Mouse (Mus musculus) thymus, postnatal 4 days (tissue): ENCODE data around the gene 3110082J24Rik.
"Not testable (repeated sequence)": the region's sequence is repeated elsewhere in the genome, so short reads cannot be mapped to it uniquely, and the experiment has no call there.

ENCODE experiments used
- DNase-seq: peaks from one replicate; pipeline ENCODE4 v3.0.0; 2021

3110082J24Rik gene

GRCm38 (mm10) chr5:30067726-30068125, 38.2 kb downstream of the 3110082J24Rik start:
- DNase-seq, result no peak

GRCm38 (mm10) chr5:30059607-30060006, 46.3 kb downstream of the 3110082J24Rik start:
- not testable (repeated sequence) for DNase-seq

- no peak for DNase-seq
These were observed 47.6 kb downstream of the 3110082J24Rik start for GRCm38 (mm10) chr5:30058216-30058731.
